Mouse (Mus musculus): ENCODE results near the gene Rasgrp3.

Gene Rasgrp3

GRCm38 (mm10) chr17:75495213-75495612, 59.5 kb downstream of the Rasgrp3 start:
- intact Hi-C loops (cut with DNase I): no loop called here

GRCm38 (mm10) chr17:75498241-75498651, 62.5 kb downstream of the Rasgrp3 start:
- intact Hi-C loops (cut with DNase I): no loop called here

- intact Hi-C loops (cut with DNase I): no loop called here
Observed at GRCm38 (mm10) chr17:75503031-75503430, 67.3 kb downstream of the Rasgrp3 start.

- intact Hi-C loops (cut with DNase I): no loop called here
Observed at GRCm38 (mm10) chr17:75505053-75505452, 69.4 kb downstream of the Rasgrp3 start.

GRCm38 (mm10) chr17:75506097-75506675, 70.5 kb downstream of the Rasgrp3 start:
- intact Hi-C loops (cut with DNase I): no loop called here

GRCm38 (mm10) chr17:75506708-75507641, 71.3 kb downstream of the Rasgrp3 start:
- intact Hi-C loops (cut with DNase I): no loop called here

- intact Hi-C loops (cut with DNase I): no loop called here
Observed at GRCm38 (mm10) chr17:75509257-75509656, 73.6 kb downstream of the Rasgrp3 start.

GRCm38 (mm10) chr17:75516591-75516990, 80.9 kb downstream of the Rasgrp3 start:
- intact Hi-C loops (cut with DNase I): no loop called here

GRCm38 (mm10) chr17:75518181-75518901, 82.6 kb downstream of the Rasgrp3 start:
- intact Hi-C loops (cut with DNase I): no loop called here

GRCm38 (mm10) chr17:75519239-75519900, 83.7 kb downstream of the Rasgrp3 start:
- intact Hi-C loops (cut with DNase I): no loop called here

GRCm38 (mm10) chr17:75521236-75521842, 85.6 kb downstream of the Rasgrp3 start:
- intact Hi-C loops (cut with DNase I): no loop called here

- intact Hi-C loops (cut with DNase I): no loop called here
Observed at GRCm38 (mm10) chr17:75522347-75523065, 86.8 kb downstream of the Rasgrp3 start.

GRCm38 (mm10) chr17:75523812-75524211, 88.1 kb downstream of the Rasgrp3 start:
- intact Hi-C loops (cut with DNase I): no loop called here

- intact Hi-C loops (cut with DNase I): no loop called here
Observed at GRCm38 (mm10) chr17:75526411-75526810, 90.7 kb downstream of the Rasgrp3 start.

- intact Hi-C loops (cut with DNase I): no loop called here
Observed at GRCm38 (mm10) chr17:75529222-75529935, 93.7 kb downstream of the Rasgrp3 start.

GRCm38 (mm10) chr17:75532469-75532986, 96.8 kb downstream of the Rasgrp3 start:
- intact Hi-C loops (cut with DNase I): loop anchor here (10.0 kb wide), 2 partner anchors 118 to 438 kb away; no protein-coding TSS in a partner anchor

- intact Hi-C loops (cut with DNase I): loop anchor here (5.0 to 10.0 kb wide), 3 partner anchors 120 to 440 kb away; no protein-coding TSS in a partner anchor
Observed at GRCm38 (mm10) chr17:75534314-75535020, 98.8 kb downstream of the Rasgrp3 start.

- intact Hi-C loops (cut with DNase I): loop anchor here (5.0 to 10.0 kb wide), 3 partner anchors 121 to 441 kb away; no protein-coding TSS in a partner anchor
Observed at GRCm38 (mm10) chr17:75535612-75536011, 99.9 kb downstream of the Rasgrp3 start.

Measured in adrenal gland (tissue).